Mouse (Mus musculus): ENCODE results near the gene Pcmt1. TPM values are rescaled to one million over a fixed set of nuclear protein-coding genes. Genes with fewer than 3 reads are reported as not detected.

The Pcmt1 gene
- total RNA-seq, 1 experiment from 2014 or later, result 75.9 TPM

- DNase-seq, result no peak
Measured at GRCm38 (mm10) chr10:7586771-7587170, 94.2 kb downstream of the Pcmt1 start.

GRCm38 (mm10) chr10:7582891-7583557 is 97.9 kb downstream of the Pcmt1 start:
- no peak for DNase-seq

- DNase-seq, result no peak
Measured at GRCm38 (mm10) chr10:7582157-7582890, 98.6 kb downstream of the Pcmt1 start.

GRCm38 (mm10) chr10:7581401-7581800 is 99.5 kb downstream of the Pcmt1 start:
- DNase-seq, result no peak

Other genes with a start within 250 kb of the Pcmt1 start
- 12.9 and 13.1 TPM in 2 replicates for gene Ulbp1, start 207.5 kb downstream of the Pcmt1 start, total RNA-seq (2021)
- 16.6 and 19.9 TPM in 2 replicates for gene Lrp11, start 91.3 kb downstream of the Pcmt1 start, total RNA-seq (2021)
- 12.0 and 14.8 TPM in 2 replicates for gene Nup43, start 13.6 kb downstream of the Pcmt1 start, total RNA-seq (2021)
- gene Lats1, start 78 bp upstream of the Pcmt1 start, total RNA-seq (2021), result 57.5 and 59.5 TPM in 2 replicates
- gene Katna1, start 44.9 kb upstream of the Pcmt1 start, total RNA-seq (2021), result 35.2 and 36.7 TPM in 2 replicates
- gene Ginm1, start 111.7 kb upstream of the Pcmt1 start, total RNA-seq (2021), result 278 and 285 TPM in 2 replicates
- 25.2 and 30.3 TPM in 2 replicates for gene Ppil4, start 111.8 kb upstream of the Pcmt1 start, total RNA-seq (2021)
- 0.18 and 0.24 TPM in 2 replicates for gene Zc3h12d, start 151.3 kb upstream of the Pcmt1 start, total RNA-seq (2021)

Measured in adrenal gland, postnatal 25 days (tissue).